Mouse (Mus musculus) adrenal gland, adult 10 weeks (tissue): ENCODE results near the gene BC080695. TPM values are rescaled to one million over a fixed set of nuclear protein-coding genes. Genes with fewer than 3 reads are reported as not detected.

Source experiments
- polyA plus RNA-seq: library from polyadenylated mRNA; stranded (reverse); fragments of 350-450 nt; fragmentation: Illumina TruSeq; extraction: RNeasy Lipid Tissue Mini Kit (QIAGEN cat#74804); gene quantifications from one replicate; pipeline ENCODE4 v1.2.3, GENCODE M21; 2014; ENCODE audit warnings: low read depth, low replicate concordance

BC080695 gene
- not detected for polyA plus RNA-seq

GRCm38 (mm10) chr4:143551400-143551799 lies at the start of gene BC080695, which contains the start of gene Gm13057:
Gene BC080695, plus strand, starts transcription at chr4:143551700.
Gene Gm13057, plus strand, starts transcription at chr4:143551709.

GRCm38 (mm10) chr4:143511043-143511442 lies 40.5 kb upstream of the BC080695 start, which contains the start of gene Gm13043:
Gene Gm13043, plus strand, starts transcription at chr4:143511343.

GRCm38 (mm10) chr4:143535654-143536053 lies 15.8 kb upstream of the BC080695 start, which contains the start of gene Gm13040:
Gene Gm13040, plus strand, starts transcription at chr4:143535954.

GRCm38 (mm10) chr4:143614703-143615102 lies 63.2 kb downstream of the BC080695 start, which contains the start of gene Gm13083:
Gene Gm13083, plus strand, starts transcription at chr4:143615003.

Other genes with a start within 250 kb of the BC080695 start
- gene Lrrc38, start 201.9 kb upstream of the BC080695 start, polyA plus RNA-seq = not detected
- gene Pramel1, start 157.3 kb upstream of the BC080695 start, polyA plus RNA-seq = not detected
- 17.4 TPM for gene Pramef8, start 139.3 kb upstream of the BC080695 start, polyA plus RNA-seq
- gene Oog4, start 101.4 kb upstream of the BC080695 start, polyA plus RNA-seq = not detected
- not detected for gene Gm13043, start 40.4 kb upstream of the BC080695 start, polyA plus RNA-seq
- not detected for gene Gm13040, start 15.7 kb upstream of the BC080695 start, polyA plus RNA-seq
- gene Gm13057, start within 50 bp of the BC080695 start, polyA plus RNA-seq = not detected
- not detected for gene Gm13083, start 63.3 kb downstream of the BC080695 start, polyA plus RNA-seq
- not detected for gene Gm13088, start 105.5 kb downstream of the BC080695 start, polyA plus RNA-seq
- not detected for gene Gm13089, start 151.0 kb downstream of the BC080695 start, polyA plus RNA-seq
- not detected for gene Gm13078, start 167.8 kb downstream of the BC080695 start, polyA plus RNA-seq
- not detected for gene Gm13023, start 237.7 kb downstream of the BC080695 start, polyA plus RNA-seq